Mouse (Mus musculus): Measurements from ENCODE around the gene Pecr. TPM values are rescaled to one million over a fixed set of nuclear protein-coding genes. Genes with fewer than 3 reads are reported as not detected.

Pecr gene
- total and polyA plus RNA-seq, 3 experiments = 10.7 to 15.5 TPM; not detected in 1

GRCm38 (mm10) chr1:72219116-72219515 is 65.0 kb downstream of the Pecr start:
- Histone ChIP-seq H3K36me3 (ENCODE audit: control insufficient read depth in 1 of 2, insufficient read depth in 2 of 2, low read length in 2 of 2) (no peaks in the 10 kb centered on the region), H3K4me1 (ENCODE audit: control insufficient read depth in 1 of 2, insufficient read depth in 2 of 2, low read length in 2 of 2) (no peaks in the 10 kb centered on the region), H3K9ac (ENCODE audit: control insufficient read depth, low read depth, low read length, poor library complexity, severe bottlenecking) (no peak overlapping the region), H3K9me3 (replicated peaks; ENCODE audit: insufficient read depth, low read length) (no peaks in the 10 kb centered on the region), H3K79me2 (ENCODE audit: control insufficient read depth, insufficient read depth, low read length, poor library complexity) (no peaks in the 10 kb centered on the region), H3K4me3 (ENCODE audit: control insufficient read depth in 1 of 2, insufficient read depth in 1 of 2, low read depth in 2 of 2, low read length in 2 of 2) (no peak overlapping the region), H3K27me3 (ENCODE audit: control insufficient read depth in 1 of 2, insufficient read depth in 2 of 2, low read length in 2 of 2) (peaks cover 0 to 8% of the 10 kb centered on the region in 2 experiments; a peak in 3 of 4 replicates), H3K27ac (ENCODE audit: control insufficient read depth, low read depth, low read length) (no peak overlapping the region)
- no peak for TF ChIP-seq MEF2A (IDR thresholded peaks at IDR 0.05; ENCODE audit: extremely low read depth, insufficient replicate concordance, low read depth, low read length, poor library complexity, severe bottlenecking)
- TF ChIP-seq ZNF384 (IDR thresholded peaks at IDR 0.05; ENCODE audit: low read depth, low read length) = no peak
- TF ChIP-seq HCFC1 (IDR thresholded peaks at IDR 0.05; ENCODE audit: low read depth, low read length) = no peak
- no peak for TF ChIP-seq KAT2A (conservative IDR thresholded peaks at IDR 0.05; ENCODE audit: low read depth, low read length)
- TF ChIP-seq MXI1 (IDR thresholded peaks at IDR 0.05; ENCODE audit: low read depth, low read length) = no peak
- TF ChIP-seq CTCF (IDR thresholded peaks at IDR 0.05 in 2 of 3, conservative IDR thresholded peaks at IDR 0.05 in 1 of 3; ENCODE audit: control insufficient read depth in 1 of 3, insufficient read depth in 1 of 3, low read depth in 2 of 3, low read length in 3 of 3, poor library complexity in 1 of 3, severe bottlenecking in 1 of 3) = no peak
- TF ChIP-seq USF1 (IDR thresholded peaks at IDR 0.05; ENCODE audit: low read depth, low read length) = no peak
- TF ChIP-seq CHD1 (IDR thresholded peaks at IDR 0.05; ENCODE audit: low read depth, low read length) = no peak
- TF ChIP-seq NRF1 (IDR thresholded peaks at IDR 0.05; ENCODE audit: insufficient read depth, low read depth, low read length, poor library complexity, severe bottlenecking) = no peak
- no peak for TF ChIP-seq CHD2 (IDR thresholded peaks at IDR 0.05; ENCODE audit: low read length)
- no peak for TF ChIP-seq EP300 (IDR thresholded peaks at IDR 0.05; ENCODE audit: low read depth in 1 of 2, low read length in 2 of 2)
- TF ChIP-seq MAFK (IDR thresholded peaks at IDR 0.05; ENCODE audit: borderline replicate concordance, low read depth, low read length) = no peak
- no peak for TF ChIP-seq POLR2A (IDR thresholded peaks at IDR 0.05; ENCODE audit: control insufficient read depth in 1 of 2, insufficient read depth in 1 of 2, low read depth in 1 of 2, low read length in 2 of 2, poor library complexity in 1 of 2)
- no peak for TF ChIP-seq TBP (IDR thresholded peaks at IDR 0.05; ENCODE audit: low read depth, low read length)
- DNase-seq (ENCODE audit: low read depth, low spot score) = no peak

GRCm38 (mm10) chr1:72218626-72219025 is 65.5 kb downstream of the Pecr start:
- no peaks in the 10 kb centered on the region for H3K4me1 ChIP-seq (ENCODE audit: control insufficient read depth in 1 of 2, insufficient read depth in 2 of 2, low read length in 2 of 2)
- DNase-seq (ENCODE audit: low read depth, low spot score) = no peak
- no peaks in the 10 kb centered on the region for H3K79me2 ChIP-seq (ENCODE audit: control insufficient read depth, insufficient read depth, low read length, poor library complexity)
- no peak overlapping the region for H3K4me3 ChIP-seq (ENCODE audit: control insufficient read depth in 1 of 2, insufficient read depth in 1 of 2, low read depth in 2 of 2, low read length in 2 of 2)
- no peaks in the 10 kb centered on the region for H3K36me3 ChIP-seq (ENCODE audit: control insufficient read depth in 1 of 2, insufficient read depth in 2 of 2, low read length in 2 of 2)
- peaks cover 0 to 8% of the 10 kb centered on the region in 2 experiments; a peak in 3 of 4 replicates for H3K27me3 ChIP-seq (ENCODE audit: control insufficient read depth in 1 of 2, insufficient read depth in 2 of 2, low read length in 2 of 2)
- no peaks in the 10 kb centered on the region for H3K9me3 ChIP-seq (replicated peaks; ENCODE audit: insufficient read depth, low read length)
- TF ChIP-seq TCF12 (IDR thresholded peaks at IDR 0.05; ENCODE audit: low read depth, low read length) (no peak), MEF2A (IDR thresholded peaks at IDR 0.05; ENCODE audit: extremely low read depth, insufficient replicate concordance, low read depth, low read length, poor library complexity, severe bottlenecking) (no peak), ETS1 (IDR thresholded peaks at IDR 0.05; ENCODE audit: low read depth, low read length) (no peak), KAT2A (conservative IDR thresholded peaks at IDR 0.05; ENCODE audit: low read depth, low read length) (no peak), CTCF (IDR thresholded peaks at IDR 0.05 in 2 of 3, conservative IDR thresholded peaks at IDR 0.05 in 1 of 3; ENCODE audit: control insufficient read depth in 1 of 3, insufficient read depth in 1 of 3, low read depth in 2 of 3, low read length in 3 of 3, poor library complexity in 1 of 3, severe bottlenecking in 1 of 3) (no peak), SMC3 (IDR thresholded peaks at IDR 0.05; ENCODE audit: low read depth, low read length) (no peak), SIN3A (IDR thresholded peaks at IDR 0.05; ENCODE audit: low read length) (no peak), CHD1 (IDR thresholded peaks at IDR 0.05; ENCODE audit: low read depth, low read length) (no peak), CHD2 (IDR thresholded peaks at IDR 0.05; ENCODE audit: low read length) (no peak), MXI1 (IDR thresholded peaks at IDR 0.05; ENCODE audit: low read depth, low read length) (no peak), POLR2A (IDR thresholded peaks at IDR 0.05; ENCODE audit: control insufficient read depth in 1 of 2, insufficient read depth in 1 of 2, low read depth in 1 of 2, low read length in 2 of 2, poor library complexity in 1 of 2) (no peak), POLR2AphosphoS5 (IDR thresholded peaks at IDR 0.05; ENCODE audit: borderline replicate concordance, low read depth, low read length) (no peak), EP300 (IDR thresholded peaks at IDR 0.05; ENCODE audit: low read depth in 1 of 2, low read length in 2 of 2) (no peak), BHLHE40 (IDR thresholded peaks at IDR 0.05; ENCODE audit: borderline replicate concordance, low read depth, low read length) (no peak), ZC3H11A (IDR thresholded peaks at IDR 0.05; ENCODE audit: low read depth, low read length) (no peak), MYB (IDR thresholded peaks at IDR 0.05; ENCODE audit: low read depth, low read length) (no peak), ELF1 (IDR thresholded peaks at IDR 0.05; ENCODE audit: low read depth, low read length) (no peak), RCOR1 (IDR thresholded peaks at IDR 0.05; ENCODE audit: low read depth, low read length) (no peak), JUND (IDR thresholded peaks at IDR 0.05; ENCODE audit: low read depth, low read length) (no peak), E2F4 (IDR thresholded peaks at IDR 0.05; ENCODE audit: borderline replicate concordance, low read depth, low read length) (no peak)
- no peak overlapping the region for H3K27ac ChIP-seq (ENCODE audit: control insufficient read depth, low read depth, low read length)
- no peak overlapping the region for H3K9ac ChIP-seq (ENCODE audit: control insufficient read depth, low read depth, low read length, poor library complexity, severe bottlenecking)
